Mouse (Mus musculus): ENCODE measurements around the gene Chst11. TPM values are rescaled to one million over a fixed set of nuclear protein-coding genes. Genes with fewer than 3 reads are reported as not detected.

Gene Chst11
- polyA plus RNA-seq, 1 experiment, result 4.3 TPM

DNA sequence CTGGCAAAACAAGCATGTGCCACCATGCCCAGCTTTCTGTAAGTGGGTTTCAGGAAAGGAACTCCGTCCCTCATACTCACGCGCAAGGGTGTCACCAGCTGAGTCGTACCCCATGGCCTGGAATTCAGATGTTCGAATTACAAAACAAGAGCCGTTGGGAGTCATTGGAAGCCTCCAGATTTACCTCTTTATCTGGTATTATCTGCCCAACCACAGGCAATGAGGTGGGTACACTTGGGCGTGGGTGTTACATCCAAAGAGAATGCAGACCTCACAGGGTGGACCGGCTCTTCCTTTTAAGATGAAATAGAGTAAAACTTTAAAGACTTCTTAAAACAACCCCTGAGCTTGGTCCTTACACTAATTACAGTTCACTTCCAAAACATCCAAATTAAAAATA is 200.9 kb downstream of the Chst11 start:
- 91% methylated on average over 8 of the region's 8 CpGs for WGBS
- no peak for DNase-seq (ENCODE audit: low read depth, low spot score)

DNA sequence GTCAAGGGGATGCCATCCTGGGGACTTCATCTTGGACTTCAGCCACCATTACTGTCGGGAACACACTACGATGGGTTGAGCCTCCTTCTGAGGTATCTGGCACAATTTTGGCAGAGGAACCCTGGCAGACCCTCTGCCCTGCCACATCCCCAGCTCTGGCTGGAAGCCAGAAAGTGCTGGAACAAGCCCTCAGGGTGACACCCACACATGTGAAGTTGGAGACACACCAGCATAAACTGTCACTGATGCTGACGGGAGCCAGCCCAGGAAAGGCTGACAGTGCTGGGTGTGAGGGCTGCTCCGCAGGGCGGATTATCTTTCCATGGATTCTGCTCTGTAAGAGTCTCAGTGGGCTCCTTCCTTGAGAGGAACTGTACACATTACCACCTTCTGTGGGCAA is 201.7 kb downstream of the Chst11 start:
- WGBS, result 77% methylated on average over 5 of the region's 5 CpGs
- no peak for DNase-seq (ENCODE audit: low read depth, low spot score)

GRCm38 (mm10) chr10:83189071-83189470 is 203.8 kb downstream of the Chst11 start:
- DNase-seq (ENCODE audit: low read depth, low spot score), result no peak
- WGBS, result 93% methylated on average over 5 of the region's 5 CpGs

- WGBS, result 94% methylated on average over 17 of the region's 17 CpGs
- no peak for DNase-seq (ENCODE audit: low read depth, low spot score)
These were observed 206.2 kb downstream of the Chst11 start for GRCm38 (mm10) chr10:83191476-83191875.

- no peak for DNase-seq (ENCODE audit: low read depth, low spot score)
- WGBS, result 72% methylated on average over 6 of the region's 6 CpGs
These were observed 206.7 kb downstream of the Chst11 start for GRCm38 (mm10) chr10:83191982-83192381.

DNA sequence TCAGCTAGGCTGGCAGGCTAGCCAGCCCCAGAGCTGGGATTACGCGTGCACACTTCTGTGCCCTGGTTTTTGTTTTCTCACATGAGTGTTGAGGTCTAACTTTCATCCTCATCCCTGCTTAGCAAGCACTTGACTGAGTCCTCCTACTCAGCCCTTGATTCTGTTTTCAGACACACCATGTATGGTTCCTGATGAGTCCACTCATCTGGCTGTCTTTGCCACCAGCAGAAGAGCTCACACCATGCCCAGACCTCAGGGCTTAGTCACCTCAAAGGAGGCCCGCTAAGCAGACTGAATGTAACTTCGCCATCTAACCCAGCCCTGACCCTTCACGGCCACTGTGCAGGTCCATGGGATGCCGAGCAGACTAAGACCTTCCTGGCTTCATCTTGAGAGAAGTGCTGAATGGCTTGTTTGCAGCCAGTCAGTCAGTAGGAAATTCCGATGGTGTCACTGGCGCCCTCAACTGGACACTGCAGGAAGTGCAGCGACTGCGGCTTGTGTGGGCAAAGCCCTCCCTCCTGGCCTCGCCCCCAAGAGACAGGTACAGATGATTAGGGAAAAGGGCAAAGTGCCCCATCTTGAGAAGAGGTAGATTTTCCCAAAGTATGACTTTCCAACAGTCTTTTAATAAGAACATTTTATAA is 212.5 kb downstream of the Chst11 start:
- DNase-seq (ENCODE audit: low read depth, low spot score), result no peak

DNA sequence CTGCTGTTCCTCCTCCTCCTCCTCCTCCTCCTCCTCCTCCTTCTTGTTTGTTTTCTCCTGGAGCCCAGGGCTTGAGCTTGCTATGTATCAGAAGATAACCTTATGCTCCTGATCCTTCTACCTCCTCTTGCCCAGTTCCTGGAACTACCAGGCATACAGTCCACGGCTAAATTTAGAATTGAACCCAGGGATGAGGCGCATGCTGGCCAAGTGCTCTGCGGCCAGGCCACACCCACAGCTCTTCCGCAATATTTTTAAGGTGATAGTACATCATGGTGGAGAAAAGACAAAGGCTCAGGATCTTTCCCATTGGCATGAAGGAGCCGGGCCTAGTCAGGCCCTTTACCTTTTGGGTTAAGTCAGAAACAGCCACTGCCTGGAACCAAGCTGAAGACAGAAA is 213.4 kb downstream of the Chst11 start:
- DNase-seq (ENCODE audit: low read depth, low spot score), result no peak
- WGBS, result 53% methylated on average over 5 of the region's 5 CpGs

More for the DNA sequence above, 212.5 kb downstream of the Chst11 start:
- WGBS, result 61% methylated on average over 11 of the region's 11 CpGs

DNA sequence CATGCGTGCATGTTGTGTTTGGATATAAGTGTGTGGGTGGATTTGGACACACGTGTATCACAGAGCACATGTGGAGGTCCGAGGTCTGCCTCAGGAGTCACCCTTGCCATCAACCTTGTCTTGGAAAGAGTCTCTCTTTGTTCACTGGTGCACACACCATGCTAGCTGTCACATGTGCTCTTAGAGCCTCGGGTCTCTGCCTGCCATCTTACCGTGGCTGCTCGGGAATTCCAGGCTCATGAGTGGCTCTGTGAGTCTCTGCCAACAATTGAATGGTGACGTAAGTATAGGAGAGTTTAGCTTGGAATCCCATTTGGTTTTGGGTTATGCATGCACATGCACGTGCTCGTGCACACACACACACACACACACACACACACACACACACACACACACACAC is 214.0 kb downstream of the Chst11 start:
- WGBS, result 82% methylated on average over 9 of the region's 9 CpGs
- DNase-seq (ENCODE audit: low read depth, low spot score), result no peak

GRCm38 (mm10) chr10:83201525-83201924 is 216.2 kb downstream of the Chst11 start:
- WGBS, result 85% methylated on average over 7 of the region's 7 CpGs
- DNase-seq (ENCODE audit: low read depth, low spot score), result no peak

DNA sequence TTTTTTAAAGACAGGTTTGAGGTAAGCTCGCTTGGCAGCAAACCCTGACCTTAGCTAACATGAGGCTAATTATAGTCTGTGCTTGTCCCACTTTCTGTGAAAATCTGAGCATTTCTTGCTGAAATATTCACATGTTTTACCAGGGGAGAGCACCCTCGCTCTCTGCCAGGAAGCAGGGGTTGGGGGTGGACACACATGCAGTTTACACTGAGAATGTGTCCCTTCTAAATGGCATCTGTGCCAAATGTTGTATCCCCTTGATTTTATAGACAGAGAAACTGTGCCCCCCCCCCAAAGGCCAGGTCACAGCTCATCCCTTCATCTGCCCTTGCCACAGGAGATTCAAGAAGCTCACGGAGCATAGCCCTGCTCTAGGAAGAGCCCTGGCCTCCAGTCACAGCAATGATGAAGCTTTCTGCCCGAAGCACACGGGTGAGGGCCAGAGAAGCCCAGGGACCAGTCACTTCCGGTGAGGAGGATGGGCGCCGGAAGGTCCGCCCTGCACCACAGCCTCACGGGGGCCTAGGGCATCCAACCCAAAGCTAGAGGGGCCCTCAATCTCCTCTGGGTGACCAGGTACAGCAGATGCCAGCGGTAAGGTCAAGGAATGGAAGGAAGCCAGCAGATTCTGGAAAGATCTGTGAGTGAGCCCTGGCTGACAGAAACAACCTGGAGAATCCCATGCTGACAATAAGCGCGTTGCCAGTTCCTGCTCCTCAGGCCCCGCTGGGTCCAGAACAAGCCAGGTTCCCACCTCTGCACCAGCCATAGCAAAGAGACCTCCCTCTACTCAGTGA is 217.8 kb downstream of the Chst11 start:
- WGBS, result 86% methylated on average over 14 of the region's 14 CpGs
- DNase-seq (ENCODE audit: low read depth, low spot score), result no peak

DNA sequence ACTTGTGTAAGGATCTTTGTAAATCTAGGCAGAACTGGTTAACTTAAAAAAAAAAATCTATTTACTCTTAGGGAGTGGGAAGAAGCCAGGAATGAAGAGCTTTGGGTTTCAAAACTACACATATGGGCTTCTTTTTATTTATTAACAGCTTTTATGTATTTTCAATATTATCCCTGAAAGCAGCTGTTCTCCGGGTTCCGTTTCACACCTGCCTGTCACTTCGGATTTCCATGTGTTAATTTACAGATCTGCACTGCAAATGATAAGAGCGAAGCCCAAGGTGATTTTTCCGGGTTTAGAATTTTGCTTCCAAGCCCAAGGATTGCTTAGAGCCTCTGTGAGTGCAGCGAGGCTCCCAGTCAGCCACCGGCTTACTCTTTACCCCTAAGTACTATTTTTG is 223.1 kb downstream of the Chst11 start:
- WGBS, result 79% methylated on average over 7 of the region's 7 CpGs
- DNase-seq (ENCODE audit: low read depth, low spot score), result no peak

- no peak for DNase-seq (ENCODE audit: low read depth, low spot score)
- 55% methylated on average over 12 of the region's 12 CpGs for WGBS
These were observed 224.1 kb downstream of the Chst11 start for GRCm38 (mm10) chr10:83209388-83209787.

DNA sequence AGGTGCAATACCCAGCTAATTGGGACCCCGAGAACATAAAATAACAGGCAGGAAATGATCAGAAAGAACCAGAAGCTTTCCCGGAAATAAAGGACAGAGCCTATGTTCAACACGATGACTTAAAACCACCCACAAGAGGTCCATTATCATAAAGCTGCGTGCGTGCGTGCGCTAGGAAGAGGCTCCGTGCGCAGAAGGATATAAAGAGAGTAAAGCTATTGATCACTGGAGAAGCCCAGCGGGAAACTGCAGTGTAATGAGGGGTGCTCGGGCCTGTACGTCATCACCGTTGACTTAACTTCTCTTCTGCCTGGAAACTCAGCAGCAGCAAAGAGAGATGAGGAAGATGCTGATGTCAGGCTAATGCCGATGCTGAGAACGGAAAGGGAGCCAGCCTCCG is 224.8 kb downstream of the Chst11 start:
- 89% methylated on average over 16 of the region's 16 CpGs for WGBS
- DNase-seq (ENCODE audit: low read depth, low spot score), result no peak

GRCm38 (mm10) chr10:83210968-83211583 is 225.8 kb downstream of the Chst11 start:
- WGBS, result 60% methylated on average over 6 of the region's 6 CpGs
- no peak for DNase-seq (ENCODE audit: low read depth, low spot score)

DNA sequence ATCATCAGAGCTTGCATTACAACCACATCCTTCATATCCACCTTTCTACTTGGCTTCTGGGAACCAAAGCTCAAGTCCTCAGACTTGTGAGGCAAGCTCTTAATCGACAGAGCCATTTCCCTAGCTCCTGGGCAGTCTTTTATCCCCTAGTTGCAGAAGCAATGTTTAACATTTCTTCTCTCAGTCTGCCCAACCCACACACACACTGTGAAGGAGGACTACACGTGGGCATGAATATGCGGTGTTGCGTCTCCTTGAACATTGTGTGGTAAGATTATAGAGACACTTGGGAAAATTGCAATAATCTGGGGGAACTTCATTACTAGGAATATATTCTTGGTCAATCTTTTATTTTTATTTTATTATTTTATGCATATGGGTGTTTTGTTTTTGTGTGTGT is 227.3 kb downstream of the Chst11 start:
- WGBS, result 92% methylated on average over 4 of the region's 4 CpGs

DNA sequence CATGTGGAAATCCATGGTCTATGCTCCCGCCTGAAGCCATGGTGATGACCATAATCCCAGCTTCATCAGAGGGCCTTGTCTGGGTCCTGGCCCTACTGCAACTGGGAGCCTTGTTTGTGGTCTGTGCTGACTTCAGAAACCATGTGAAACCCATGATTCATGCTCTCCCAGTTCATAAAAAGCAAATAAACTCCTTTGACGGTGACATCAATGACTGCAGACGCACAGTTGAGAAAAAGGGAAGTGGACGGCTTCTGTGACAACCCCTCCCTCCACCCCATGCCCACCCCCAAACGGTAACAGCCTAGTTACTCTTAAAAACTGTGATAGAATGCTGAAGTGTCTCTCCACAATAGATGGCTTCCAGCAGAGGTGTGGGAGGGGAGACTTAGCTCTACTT is 230.3 kb downstream of the Chst11 start:
- 46% methylated on average over 5 of the region's 5 CpGs for WGBS
- DNase-seq (ENCODE audit: low read depth, low spot score), result no peak

More for the DNA sequence above, 227.3 kb downstream of the Chst11 start:
- DNase-seq (ENCODE audit: low read depth, low spot score), result no peak

DNA sequence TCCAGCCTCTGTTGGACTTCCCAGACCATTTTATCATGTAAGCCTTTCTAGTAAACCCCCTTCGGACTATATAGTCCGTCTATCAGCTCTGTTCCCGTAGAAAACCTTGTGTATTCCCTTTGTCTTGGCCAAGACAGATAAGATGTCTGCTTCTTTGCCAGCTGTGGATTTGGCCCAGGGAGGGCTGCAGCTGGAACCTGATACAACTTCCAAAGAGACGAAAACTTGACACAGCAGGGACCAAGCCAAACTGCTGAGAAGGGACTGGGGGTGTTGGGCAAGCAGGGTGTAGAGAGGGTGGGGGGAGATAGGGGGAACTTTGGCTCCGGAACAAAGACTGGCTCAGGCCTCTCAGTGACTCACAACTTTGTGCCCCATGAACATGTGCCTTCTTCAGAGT is 232.0 kb downstream of the Chst11 start:
- WGBS, result 61% methylated on average over 5 of the region's 5 CpGs
- no peak for DNase-seq (ENCODE audit: low read depth, low spot score)

GRCm38 (mm10) chr10:83218778-83219177 is 233.5 kb downstream of the Chst11 start:
- WGBS, result 58% methylated on average over 2 of the region's 2 CpGs
- DNase-seq (ENCODE audit: low read depth, low spot score), result no peak

- DNase-seq (ENCODE audit: low read depth, low spot score), result no peak
- 32% methylated on average over 12 of the region's 12 CpGs for WGBS
These were observed 234.4 kb downstream of the Chst11 start for GRCm38 (mm10) chr10:83219729-83220128.

DNA sequence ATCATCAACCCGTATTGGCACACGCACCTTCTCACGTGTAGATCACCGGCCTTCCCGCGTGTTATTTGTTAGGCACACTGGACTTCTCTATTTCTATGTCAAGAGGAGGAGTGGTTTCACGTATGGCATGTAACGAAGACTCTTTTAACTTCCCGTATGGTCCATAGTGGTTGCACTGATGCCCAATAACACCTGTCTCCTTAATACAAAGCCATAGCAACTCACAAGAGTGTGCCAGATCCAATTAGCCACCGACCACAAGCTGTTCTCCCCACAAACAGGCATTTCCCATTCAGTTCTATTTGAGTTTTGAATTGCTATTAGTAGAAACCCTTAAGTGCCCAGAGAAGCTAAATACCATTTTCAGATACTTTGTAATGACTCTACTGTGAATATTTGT is 234.9 kb downstream of the Chst11 start:
- 87% methylated on average over 10 of the region's 10 CpGs for WGBS
- DNase-seq (ENCODE audit: low read depth, low spot score), result no peak

- no peak for DNase-seq (ENCODE audit: low read depth, low spot score)
- WGBS, result 63% methylated on average over 3 of the region's 3 CpGs
These were observed 235.5 kb downstream of the Chst11 start for GRCm38 (mm10) chr10:83220847-83221246.
